Mouse (Mus musculus): ENCODE measurements around the gene Nod1.

DNA sequence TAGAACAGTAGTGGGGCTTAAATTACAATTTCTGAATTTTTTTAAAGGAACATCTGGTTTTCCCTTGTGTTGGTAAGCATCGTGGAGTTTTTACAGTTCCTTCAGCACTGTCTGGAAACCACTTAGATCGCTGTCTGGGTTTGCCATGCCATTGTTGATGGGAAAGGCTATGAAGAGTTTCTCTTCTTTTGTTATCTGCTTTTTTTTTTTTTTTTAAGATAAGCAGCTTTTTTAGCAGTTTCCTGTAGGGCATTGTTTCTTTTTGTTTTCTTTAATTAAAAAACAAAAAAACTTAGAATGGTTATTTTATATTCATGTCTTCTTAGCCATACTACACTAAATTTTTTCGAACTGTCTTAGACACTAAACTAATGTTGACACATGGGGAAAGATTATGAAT, 94.8 kb downstream of the Nod1 start:
- no peak for TF ChIP-seq CTCF (IDR thresholded peaks at IDR 0.05; ENCODE audit: low read depth)
- TF ChIP-seq EP300 (IDR thresholded peaks at IDR 0.05; ENCODE audit: low read depth) = no peak
